Mouse (Mus musculus): ENCODE data around the gene Bckdk. TPM values are rescaled to one million over a fixed set of nuclear protein-coding genes. Genes with fewer than 3 reads are reported as not detected.
"Not testable (repeated sequence)": the region's sequence is repeated elsewhere in the genome, so short reads cannot be mapped to it uniquely, and the experiment has no call there.

Gene Bckdk
- polyA plus RNA-seq, 1 experiment from 2014 or later: 198 TPM

GRCm38 (mm10) chr7:127932273-127933031 is 28.6 kb downstream of the Bckdk start:
- no peaks in the 10 kb centered on the region for H3K9me3 ChIP-seq (ENCODE audit: control insufficient read depth, low read length)
- H3K4me1 ChIP-seq (ENCODE audit: control insufficient read depth, insufficient read depth, low read length): peaks cover 48% of the 10 kb centered on the region
- ATAC-seq: no peak
- H3K36me3 ChIP-seq (ENCODE audit: control insufficient read depth, insufficient read depth, low read length): no peaks in the 10 kb centered on the region
- no peak overlapping the region for H3K4me3 ChIP-seq (ENCODE audit: low read length)
- H3K9ac ChIP-seq (ENCODE audit: low read depth, low read length): peak overlapping the region; percentile 57; the same call in 1 of the 2 replicates
- peak overlapping the region; percentile 80 for H3K27ac ChIP-seq (ENCODE audit: low read length)
- peak overlapping the region; percentile 28 for H3K4me2 ChIP-seq (ENCODE audit: low read depth, low read length)
- H3K27me3 ChIP-seq (replicated peaks; ENCODE audit: control insufficient read depth, insufficient read depth, low read length): no peaks in the 10 kb centered on the region
- 20% methylated on average over 13 of the region's 13 CpGs for WGBS

- Histone ChIP-seq H3K9me3 (ENCODE audit: control insufficient read depth, low read length) (no peaks in the 10 kb centered on the region), H3K9ac (ENCODE audit: low read depth, low read length) (peak overlapping the region; percentile 62), H3K4me3 (ENCODE audit: low read length) (no peak overlapping the region), H3K27me3 (replicated peaks; ENCODE audit: control insufficient read depth, insufficient read depth, low read length) (no peaks in the 10 kb centered on the region), H3K4me2 (ENCODE audit: low read depth, low read length) (no peak overlapping the region), H3K4me1 (ENCODE audit: control insufficient read depth, insufficient read depth, low read length) (peaks cover 48% of the 10 kb centered on the region), H3K27ac (ENCODE audit: low read length) (no peak overlapping the region), H3K36me3 (ENCODE audit: control insufficient read depth, insufficient read depth, low read length) (no peaks in the 10 kb centered on the region)
- WGBS: 80% methylated on average over 5 of the region's 5 CpGs
- ATAC-seq: no peak
These were observed 30.2 kb downstream of the Bckdk start for GRCm38 (mm10) chr7:127934075-127934474.

GRCm38 (mm10) chr7:127935028-127935722 is 31.3 kb downstream of the Bckdk start:
- peak overlapping the region; percentile 69 for H3K27ac ChIP-seq (ENCODE audit: low read length)
- peak overlapping the region; percentile 79 for H3K4me3 ChIP-seq (ENCODE audit: low read length)
- no peaks in the 10 kb centered on the region for H3K36me3 ChIP-seq (ENCODE audit: control insufficient read depth, insufficient read depth, low read length)
- WGBS: 6% methylated on average over 32 of the region's 32 CpGs
- peak; percentile 93 for ATAC-seq
- H3K27me3 ChIP-seq (replicated peaks; ENCODE audit: control insufficient read depth, insufficient read depth, low read length): no peaks in the 10 kb centered on the region
- peaks cover 47% of the 10 kb centered on the region for H3K4me1 ChIP-seq (ENCODE audit: control insufficient read depth, insufficient read depth, low read length)
- H3K9me3 ChIP-seq (ENCODE audit: control insufficient read depth, low read length): no peaks in the 10 kb centered on the region
- peak overlapping the region; percentile 89 for H3K9ac ChIP-seq (ENCODE audit: low read depth, low read length)
- peak overlapping the region; percentile 96 for H3K4me2 ChIP-seq (ENCODE audit: low read depth, low read length)

GRCm38 (mm10) chr7:127935748-127936159 is 31.9 kb downstream of the Bckdk start:
- Histone ChIP-seq H3K27ac (ENCODE audit: low read length) (peak overlapping the region; percentile 69), H3K27me3 (replicated peaks; ENCODE audit: control insufficient read depth, insufficient read depth, low read length) (no peaks in the 10 kb centered on the region), H3K9ac (ENCODE audit: low read depth, low read length) (peak overlapping the region; percentile 89), H3K36me3 (ENCODE audit: control insufficient read depth, insufficient read depth, low read length) (no peaks in the 10 kb centered on the region), H3K4me2 (ENCODE audit: low read depth, low read length) (peak overlapping the region; percentile 96), H3K4me1 (ENCODE audit: control insufficient read depth, insufficient read depth, low read length) (peaks cover 42% of the 10 kb centered on the region), H3K4me3 (ENCODE audit: low read length) (peak overlapping the region; percentile 79), H3K9me3 (ENCODE audit: control insufficient read depth, low read length) (no peaks in the 10 kb centered on the region)
- ATAC-seq: peak; percentile 49
- under 1% methylated on average over 38 of the region's 38 CpGs for WGBS

GRCm38 (mm10) chr7:127936216-127936884 is 32.5 kb downstream of the Bckdk start:
- H3K4me1 ChIP-seq (ENCODE audit: control insufficient read depth, insufficient read depth, low read length): peaks cover 39% of the 10 kb centered on the region
- no peaks in the 10 kb centered on the region for H3K36me3 ChIP-seq (ENCODE audit: control insufficient read depth, insufficient read depth, low read length)
- peak overlapping the region; percentile 89 for H3K9ac ChIP-seq (ENCODE audit: low read depth, low read length)
- WGBS: 51% methylated on average over 18 of the region's 18 CpGs
- ATAC-seq: no peak
- peak overlapping the region; percentile 69; the same call in 1 of the 2 replicates for H3K27ac ChIP-seq (ENCODE audit: low read length)
- no peaks in the 10 kb centered on the region for H3K27me3 ChIP-seq (replicated peaks; ENCODE audit: control insufficient read depth, insufficient read depth, low read length)
- H3K4me3 ChIP-seq (ENCODE audit: low read length): peak overlapping the region; percentile 79
- peak overlapping the region; percentile 96 for H3K4me2 ChIP-seq (ENCODE audit: low read depth, low read length)
- no peaks in the 10 kb centered on the region for H3K9me3 ChIP-seq (ENCODE audit: control insufficient read depth, low read length)

- not testable (repeated sequence) for ATAC-seq
These were observed 38.2 kb downstream of the Bckdk start for GRCm38 (mm10) chr7:127942097-127942496.

GRCm38 (mm10) chr7:127944614-127945013 is 40.7 kb downstream of the Bckdk start:
- H3K27ac ChIP-seq (ENCODE audit: low read length): no peak overlapping the region
- 7% methylated on average over 23 of the region's 23 CpGs for WGBS
- H3K4me1 ChIP-seq (ENCODE audit: control insufficient read depth, insufficient read depth, low read length): peaks cover 11% of the 10 kb centered on the region; the same call in 1 of the 2 replicates
- H3K9me3 ChIP-seq (ENCODE audit: control insufficient read depth, low read length): no peaks in the 10 kb centered on the region
- H3K4me3 ChIP-seq (ENCODE audit: low read length): peak overlapping the region; percentile 9; the same call in 1 of the 2 replicates
- no peaks in the 10 kb centered on the region for H3K36me3 ChIP-seq (ENCODE audit: control insufficient read depth, insufficient read depth, low read length)
- peak overlapping the region; percentile 22 for H3K9ac ChIP-seq (ENCODE audit: low read depth, low read length)
- H3K27me3 ChIP-seq (replicated peaks; ENCODE audit: control insufficient read depth, insufficient read depth, low read length): peaks cover 13% of the 10 kb centered on the region
- peak overlapping the region; percentile 26 for H3K4me2 ChIP-seq (ENCODE audit: low read depth, low read length)
- peak; percentile 54; the same call in 1 of the 2 replicates for ATAC-seq

More at GRCm38 (mm10) chr7:127942097-127942496, 38.2 kb downstream of the Bckdk start:
- not testable (repeated sequence) for H3K9me3 ChIP-seq (ENCODE audit: control insufficient read depth, low read length); H3K4me2 ChIP-seq (ENCODE audit: low read depth, low read length); H3K4me3 ChIP-seq (ENCODE audit: low read length); H3K4me1 ChIP-seq (ENCODE audit: control insufficient read depth, insufficient read depth, low read length); H3K9ac ChIP-seq (ENCODE audit: low read depth, low read length); H3K27ac ChIP-seq (ENCODE audit: low read length); H3K36me3 ChIP-seq (ENCODE audit: control insufficient read depth, insufficient read depth, low read length)
- peaks cover 13% of the 10 kb centered on the region for H3K27me3 ChIP-seq (replicated peaks; ENCODE audit: control insufficient read depth, insufficient read depth, low read length)
- 53% methylated on average over 2 of the region's 2 CpGs for WGBS

GRCm38 (mm10) chr7:127946470-127947023 is 42.7 kb downstream of the Bckdk start, which contains the start of gene Prss36:
Gene Prss36 (minus strand): TSS chr7:127946725.
- H3K27me3 ChIP-seq (replicated peaks; ENCODE audit: control insufficient read depth, insufficient read depth, low read length): peaks cover 13% of the 10 kb centered on the region
- peaks cover 11% of the 10 kb centered on the region; the same call in 1 of the 2 replicates for H3K4me1 ChIP-seq (ENCODE audit: control insufficient read depth, insufficient read depth, low read length)
- no peak within 1 kb of the TSS for H3K4me2 ChIP-seq (ENCODE audit: low read depth, low read length)
- no peak within 1 kb of the TSS for H3K4me3 ChIP-seq (ENCODE audit: low read length)
- ATAC-seq: peak; percentile 83
- 64% methylated on average over 6 of the region's 6 CpGs for WGBS
- no peaks in the 10 kb centered on the region for H3K9me3 ChIP-seq (ENCODE audit: control insufficient read depth, low read length)
- H3K36me3 ChIP-seq (ENCODE audit: control insufficient read depth, insufficient read depth, low read length): no peaks in the 10 kb centered on the region
- no peak within 1 kb of the TSS for H3K27ac ChIP-seq (ENCODE audit: low read length)
- no peak within 1 kb of the TSS for H3K9ac ChIP-seq (ENCODE audit: low read depth, low read length)

All from intestine, embryonic 16.5 days (tissue).